Mouse (Mus musculus) hindbrain, embryonic 14.5 days (tissue): ENCODE measurements at regions not wholly inside any gene's neighbourhood (a gene's known extent, or its start where the extent isn't known, plus 50 kb on each side); places are given as distances from the start of the nearest gene placed in this dataset.

ENCODE experiments used
- ATAC-seq: fragments of 200-750 bp; cut with Nextera tagmentation; 2 replicates; pipeline ENCODE4 v1.8.0; 2017; ENCODE audit warnings: moderate number of reproducible peaks, mild to moderate bottlenecking, moderate TSS enrichment, moderate library complexity; ENCODE audit not compliant: low FRiP score
- DNase-seq: peaks from one replicate; pipeline ENCODE4 v3.0.0-alpha.2; 2015; ENCODE audit warnings: low spot score
- H3K27ac ChIP-seq: fragments of 300-500 bp; sonication (generic); 2 replicates; pipeline ENCODE4 v1.5.1; 2014; ENCODE audit warnings: mild to moderate bottlenecking, moderate library complexity
- H3K27me3 ChIP-seq: fragments of 300-500 bp; sonication (generic); 2 replicates; pipeline ENCODE4 v1.6.1; 2014; ENCODE audit warnings: mild to moderate bottlenecking, low read length, mixed read lengths; ENCODE audit not compliant: control insufficient read depth, insufficient read depth
- H3K36me3 ChIP-seq: fragments of 300-500 bp; sonication (generic); replicated peaks from 2 replicates; pipeline ENCODE4 v1.6.1; 2014; ENCODE audit not compliant: control insufficient read depth, insufficient read depth
- H3K4me1 ChIP-seq: fragments of 300-500 bp; sonication (generic); replicated peaks from 2 replicates; pipeline ENCODE4 v1.6.1; 2014; ENCODE audit warnings: antibody characterized with exemption, low read length, mixed read lengths; ENCODE audit not compliant: control insufficient read depth, insufficient read depth
- H3K4me2 ChIP-seq: fragments of 300-500 bp; sonication (generic); replicated peaks from 2 replicates; pipeline ENCODE4 v1.6.1; 2014; ENCODE audit warnings: mild to moderate bottlenecking, moderate library complexity
- H3K4me3 ChIP-seq: fragments of 300-500 bp; sonication (generic); replicated peaks from 2 replicates; pipeline ENCODE4 v1.5.1; 2014; ENCODE audit warnings: mild to moderate bottlenecking, low read length
- H3K9ac ChIP-seq: fragments of 300-500 bp; sonication (generic); 2 replicates; pipeline ENCODE4 v1.6.1; 2014
- H3K9me3 ChIP-seq: fragments of 300-500 bp; sonication (generic); 2 replicates; pipeline ENCODE4 v1.6.1; 2016; ENCODE audit warnings: low read length; ENCODE audit not compliant: control insufficient read depth
- WGBS: fragments of 180-500 bp; shearing (Covaris S2); extraction: QIAGEN DNeasy Blood & Tissue Kit; methylation state at CpG from one replicate; pipeline ENCODE4 v1.1.7; 2014; 5-methylcytosine and 5-hydroxymethylcytosine counted together

GRCm38 (mm10) chr1:52362976-52363375, 129.9 kb upstream of the Gls start:
- Histone ChIP-seq H3K27ac (no peak overlapping the region), H3K36me3 (no peaks in the 10 kb centered on the region), H3K4me1 (no peaks in the 10 kb centered on the region), H3K4me3 (no peak overlapping the region), H3K9ac (no peak overlapping the region), H3K27me3 (no peaks in the 10 kb centered on the region), H3K9me3 (no peaks in the 10 kb centered on the region), H3K4me2 (no peak overlapping the region)
- DNase-seq (no peak), ATAC-seq (no peak)

DNA sequence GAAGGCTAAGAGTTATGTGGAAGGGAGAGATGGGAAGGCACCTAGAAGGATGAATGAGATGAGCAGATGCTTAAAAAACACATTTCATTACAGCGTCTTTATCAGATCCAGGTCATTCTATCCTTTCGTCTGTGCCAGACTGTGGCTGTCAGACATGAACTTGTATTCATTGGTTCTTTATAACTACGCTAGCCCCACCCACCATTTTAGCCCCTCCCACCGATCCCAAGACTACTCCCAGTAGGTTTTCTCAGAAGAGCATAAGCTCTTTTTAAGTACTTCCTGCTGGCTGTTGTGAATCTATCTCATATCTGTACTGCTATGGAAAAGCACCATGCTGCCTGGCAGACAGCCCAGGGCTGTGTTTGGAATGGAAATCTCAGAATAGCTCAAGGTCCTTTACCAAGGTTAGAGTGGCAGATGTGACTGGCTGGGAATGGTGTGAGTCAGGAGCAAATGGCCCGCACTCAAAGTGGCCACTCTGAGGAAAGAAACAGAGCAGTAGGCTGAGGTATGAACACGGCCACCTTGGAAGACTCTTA, 121.1 kb upstream of the Gls start:
- Histone ChIP-seq H3K27ac (no peak overlapping the region), H3K4me3 (no peak overlapping the region), H3K4me1 (no peaks in the 10 kb centered on the region), H3K9me3 (no peaks in the 10 kb centered on the region), H3K27me3 (no peaks in the 10 kb centered on the region), H3K36me3 (no peaks in the 10 kb centered on the region), H3K4me2 (no peak overlapping the region), H3K9ac (no peak overlapping the region)
- DNase-seq (no peak), ATAC-seq (no peak)
- WGBS, result 87% methylated on average over 6 of the region's 6 CpGs

- Histone ChIP-seq H3K4me1 (no peaks in the 10 kb centered on the region), H3K27ac (no peak overlapping the region), H3K27me3 (no peaks in the 10 kb centered on the region), H3K9ac (no peak overlapping the region), H3K36me3 (no peaks in the 10 kb centered on the region), H3K4me2 (no peak overlapping the region), H3K4me3 (no peak overlapping the region), H3K9me3 (no peaks in the 10 kb centered on the region)
- WGBS, result 88% methylated on average over 2 of the region's 2 CpGs
- DNase-seq (no peak), ATAC-seq (no peak)
Measured at GRCm38 (mm10) chr1:52342127-52342526, 109.1 kb upstream of the Gls start.

GRCm38 (mm10) chr1:52338704-52339103, 105.7 kb upstream of the Gls start:
- Histone ChIP-seq H3K4me3 (no peak overlapping the region), H3K4me2 (no peak overlapping the region), H3K27me3 (no peaks in the 10 kb centered on the region), H3K9me3 (no peaks in the 10 kb centered on the region), H3K27ac (no peak overlapping the region), H3K4me1 (no peaks in the 10 kb centered on the region), H3K36me3 (no peaks in the 10 kb centered on the region), H3K9ac (no peak overlapping the region)
- 85% methylated on average over 3 of the region's 3 CpGs for WGBS
- no peak for ATAC-seq
- DNase-seq, result no peak

DNA sequence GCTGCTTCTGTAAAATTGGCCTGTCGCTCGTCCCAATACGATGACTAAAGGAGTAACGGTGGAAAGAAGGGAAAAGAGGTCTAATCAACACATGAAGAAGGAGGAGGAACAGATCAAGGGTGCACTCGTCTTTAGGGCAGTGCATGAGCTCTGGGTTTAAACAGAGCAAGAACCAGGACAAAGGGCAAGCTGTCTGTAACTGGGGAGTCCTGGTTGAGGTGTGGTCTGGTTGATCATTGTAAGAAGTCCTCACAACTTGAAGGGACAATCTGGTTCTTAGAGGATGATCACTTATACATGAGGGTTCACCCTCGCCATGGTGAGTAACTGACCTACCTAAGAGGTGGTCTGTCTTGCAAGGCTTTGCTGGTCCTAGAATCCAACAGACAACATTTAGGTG, 105.2 kb upstream of the Gls start:
- Histone ChIP-seq H3K4me3 (no peak overlapping the region), H3K36me3 (no peaks in the 10 kb centered on the region), H3K9ac (no peak overlapping the region), H3K27me3 (no peaks in the 10 kb centered on the region), H3K4me1 (no peaks in the 10 kb centered on the region), H3K4me2 (no peak overlapping the region), H3K9me3 (no peaks in the 10 kb centered on the region), H3K27ac (no peak overlapping the region)
- WGBS, result 84% methylated on average over 6 of the region's 6 CpGs
- DNase-seq (no peak), ATAC-seq (no peak)

DNA sequence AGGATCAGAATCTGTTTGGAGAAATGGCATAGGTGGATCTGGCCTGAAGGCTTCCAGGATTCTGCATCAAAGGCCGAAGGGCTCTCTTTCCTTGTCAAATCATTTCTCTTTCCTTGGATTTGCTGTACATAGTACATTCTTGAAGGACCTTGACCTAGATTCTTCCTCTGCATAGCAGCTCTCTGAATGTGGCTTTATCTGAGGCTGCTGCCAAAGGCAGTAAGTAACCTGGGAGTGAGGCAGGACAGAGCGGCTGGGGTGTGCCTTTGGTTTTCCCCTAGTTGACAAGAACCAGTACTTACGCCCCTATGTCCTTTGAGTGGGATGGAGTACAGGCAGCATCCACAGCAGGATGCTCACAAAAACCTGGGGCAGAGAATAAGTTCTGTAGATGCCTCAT, 103.7 kb upstream of the Gls start:
- no peak for ATAC-seq
- H3K4me2 ChIP-seq, result no peak overlapping the region
- H3K9me3 ChIP-seq, result no peaks in the 10 kb centered on the region
- H3K4me1 ChIP-seq, result no peaks in the 10 kb centered on the region
- WGBS, result 92% methylated on average over 3 of the region's 3 CpGs
- no peaks in the 10 kb centered on the region for H3K36me3 ChIP-seq
- H3K9ac ChIP-seq, result no peak overlapping the region
- no peak for DNase-seq
- no peak overlapping the region for H3K4me3 ChIP-seq
- H3K27ac ChIP-seq, result no peak overlapping the region
- no peaks in the 10 kb centered on the region for H3K27me3 ChIP-seq

GRCm38 (mm10) chr1:52332013-52332412, 99.0 kb upstream of the Gls start:
- Histone ChIP-seq H3K4me3 (no peak overlapping the region), H3K27me3 (no peaks in the 10 kb centered on the region), H3K36me3 (no peaks in the 10 kb centered on the region), H3K9ac (no peak overlapping the region), H3K4me2 (no peak overlapping the region), H3K9me3 (no peaks in the 10 kb centered on the region), H3K27ac (no peak overlapping the region), H3K4me1 (no peaks in the 10 kb centered on the region)
- DNase-seq, result no peak
- ATAC-seq, result no peak
- WGBS, result 86% methylated on average over 12 of the region's 12 CpGs

DNA sequence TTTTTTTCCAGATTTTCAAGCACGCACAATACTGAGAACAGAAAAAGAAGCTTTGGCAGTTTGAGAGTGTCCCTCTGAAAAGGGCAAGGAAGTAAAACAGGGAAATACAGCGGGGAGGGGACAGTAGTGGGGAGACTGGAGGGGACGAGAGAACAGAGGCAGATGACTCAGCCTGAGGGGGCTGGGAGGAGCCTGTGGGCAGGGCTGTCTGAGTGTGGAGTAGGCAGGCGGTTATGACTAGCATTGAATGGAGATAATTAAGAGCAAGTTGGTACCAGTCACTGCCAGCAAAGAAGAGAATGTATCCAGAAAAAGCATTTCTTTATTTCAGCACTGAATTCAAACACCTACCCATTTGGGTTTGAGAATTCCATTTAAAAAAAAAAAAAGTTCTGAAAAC, 98.4 kb upstream of the Gls start:
- 56% methylated on average over 4 of the region's 4 CpGs for WGBS
- Histone ChIP-seq H3K4me3 (no peak overlapping the region), H3K4me1 (no peaks in the 10 kb centered on the region), H3K36me3 (no peaks in the 10 kb centered on the region), H3K27me3 (no peaks in the 10 kb centered on the region), H3K4me2 (no peak overlapping the region), H3K27ac (no peak overlapping the region), H3K9ac (no peak overlapping the region), H3K9me3 (no peaks in the 10 kb centered on the region)
- DNase-seq, result no peak
- ATAC-seq, result no peak

DNA sequence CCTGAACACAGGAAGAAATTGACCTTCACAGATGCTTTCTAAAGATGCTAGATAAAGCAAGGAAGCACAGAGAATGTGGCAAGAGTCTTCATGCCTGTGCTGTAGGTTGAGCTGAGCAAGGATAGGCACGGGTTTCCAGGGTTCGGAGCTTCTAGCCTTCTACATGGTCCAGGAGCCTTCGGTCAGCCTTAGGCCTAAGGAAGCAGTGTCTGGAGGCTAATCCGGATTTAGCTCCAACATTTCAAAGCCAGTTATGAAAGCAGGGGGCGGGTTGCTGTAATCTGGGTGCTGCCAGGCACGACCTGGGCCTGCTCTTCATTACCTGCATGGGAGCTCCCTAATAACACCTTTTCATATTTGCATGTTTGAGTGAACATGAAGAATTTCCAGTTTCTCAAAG, 97.5 kb upstream of the Gls start:
- Histone ChIP-seq H3K4me3 (no peak overlapping the region), H3K4me2 (no peak overlapping the region), H3K4me1 (no peaks in the 10 kb centered on the region), H3K27ac (no peak overlapping the region), H3K9me3 (no peaks in the 10 kb centered on the region), H3K27me3 (no peaks in the 10 kb centered on the region), H3K36me3 (no peaks in the 10 kb centered on the region), H3K9ac (no peak overlapping the region)
- ATAC-seq (no peak), DNase-seq (no peak)
- 83% methylated on average over 6 of the region's 6 CpGs for WGBS

GRCm38 (mm10) chr1:52328507-52328906, 95.5 kb upstream of the Gls start:
- Histone ChIP-seq H3K4me1 (no peaks in the 10 kb centered on the region), H3K4me3 (no peak overlapping the region), H3K27ac (no peak overlapping the region), H3K4me2 (no peak overlapping the region), H3K27me3 (no peaks in the 10 kb centered on the region), H3K9me3 (no peaks in the 10 kb centered on the region), H3K36me3 (no peaks in the 10 kb centered on the region), H3K9ac (no peak overlapping the region)
- ATAC-seq, result no peak
- DNase-seq, result no peak
